Mouse (Mus musculus) stomach, embryonic 16.5 days (tissue): ENCODE measurements around the gene Actr1a. TPM values are rescaled to one million over a fixed set of nuclear protein-coding genes. Genes with fewer than 3 reads are reported as not detected.

Source experiments
- ATAC-seq: fragments of 200-750 bp; cut with Nextera tagmentation; 2 replicates; pipeline ENCODE4 v1.8.0; 2017; ENCODE audit warnings: moderate number of reproducible peaks, moderate TSS enrichment; ENCODE audit not compliant: insufficient read depth, low FRiP score
- H3K27ac ChIP-seq: fragments of 300-500 bp; sonication (generic); 2 replicates; pipeline ENCODE4 v1.5.1; 2014; ENCODE audit warnings: low read length
- H3K27me3 ChIP-seq: fragments of 300-500 bp; sonication (generic); 2 replicates; pipeline ENCODE4 v1.6.1; 2014; ENCODE audit warnings: low read length, control low read depth, mixed read lengths; ENCODE audit not compliant: control insufficient read depth, insufficient read depth
- H3K36me3 ChIP-seq: fragments of 300-500 bp; sonication (generic); 2 replicates; pipeline ENCODE4 v1.6.1; 2014; ENCODE audit warnings: low read length; ENCODE audit not compliant: control insufficient read depth, insufficient read depth
- H3K4me1 ChIP-seq: fragments of 300-500 bp; sonication (generic); 2 replicates; pipeline ENCODE4 v1.6.1; 2014; ENCODE audit warnings: low read length, control low read depth, mixed read lengths; ENCODE audit not compliant: control insufficient read depth, insufficient read depth
- H3K4me2 ChIP-seq: fragments of 300-500 bp; sonication (generic); 2 replicates; pipeline ENCODE4 v1.6.1; 2014; ENCODE audit warnings: low read depth, low read length, mixed read lengths
- H3K4me3 ChIP-seq: fragments of 300-500 bp; sonication (generic); replicated peaks from 2 replicates; pipeline ENCODE4 v1.5.1; 2014; ENCODE audit warnings: mild to moderate bottlenecking, low read length
- H3K9ac ChIP-seq: fragments of 300-500 bp; sonication (generic); 2 replicates; pipeline ENCODE4 v1.6.1; 2014; ENCODE audit warnings: low read length
- H3K9me3 ChIP-seq: fragments of 300-500 bp; sonication (generic); replicated peaks from 2 replicates; pipeline ENCODE4 v1.6.1; 2016; ENCODE audit warnings: low read length, control low read depth; ENCODE audit not compliant: control insufficient read depth
- WGBS: fragments of 180-500 bp; shearing (Covaris S2); extraction: QIAGEN DNeasy Blood & Tissue Kit; methylation state at CpG from one replicate; pipeline ENCODE4 v1.1.7; 2014; 5-methylcytosine and 5-hydroxymethylcytosine counted together
- polyA plus RNA-seq: library from polyadenylated mRNA; unstranded; fragments of >200 nt; fragmentation: Nextera tagmentation; extraction: Ambion mirVana; gene quantifications from 2 replicates; pipeline ENCODE4 v1.2.1, GENCODE M21; 2015

Gene Actr1a
- 135 and 146 TPM in 2 replicates for polyA plus RNA-seq

GRCm38 (mm10) chr19:46395109-46396009 is at the start of gene Actr1a:
Gene Actr1a, minus strand, starts transcription at chr19:46395748.
- Histone ChIP-seq H3K36me3 (no peaks in the 10 kb centered on the region), H3K27ac (peak within 1 kb of the TSS; percentile 84), H3K4me1 (peaks cover 30% of the 10 kb centered on the region), H3K9me3 (no peaks in the 10 kb centered on the region), H3K4me2 (peak within 1 kb of the TSS; percentile 78), H3K9ac (peak within 1 kb of the TSS; percentile 85), H3K27me3 (no peaks in the 10 kb centered on the region), H3K4me3 (peak within 1 kb of the TSS; percentile 79)
- peak; percentile 95 for ATAC-seq
- under 1% methylated on average over 51 of the region's 51 CpGs for WGBS

DNA sequence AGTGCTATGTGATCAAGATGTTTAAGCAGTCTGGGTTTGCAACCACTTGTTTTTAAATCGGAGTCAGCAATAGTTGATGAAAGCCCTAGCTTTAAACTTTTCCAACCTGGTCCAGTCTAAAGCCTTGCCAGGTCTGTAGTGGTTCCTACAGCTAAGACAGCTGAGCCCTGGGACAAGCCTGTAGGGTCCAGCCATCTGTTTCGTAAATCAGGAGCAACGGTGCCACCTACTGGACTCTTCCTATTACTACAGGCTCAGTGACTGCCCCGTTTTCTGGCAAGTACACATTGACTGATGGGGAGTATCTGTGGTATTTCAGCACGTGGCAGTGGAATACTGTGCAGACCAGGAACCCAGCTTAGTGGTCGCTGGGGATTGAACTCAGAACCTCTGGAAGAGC is 48.7 kb upstream of the Actr1a start:
- 9% methylated on average over 6 of the region's 6 CpGs for WGBS

GRCm38 (mm10) chr19:46443509-46443908 is 48.0 kb upstream of the Actr1a start:
- Histone ChIP-seq H3K27me3 (no peaks in the 10 kb centered on the region), H3K9me3 (no peaks in the 10 kb centered on the region), H3K9ac (no peak overlapping the region; the same call in 1 of the 2 replicates), H3K4me2 (no peak overlapping the region), H3K27ac (peak overlapping the region; percentile 49), H3K4me3 (no peak overlapping the region), H3K36me3 (no peaks in the 10 kb centered on the region), H3K4me1 (peaks cover 16% of the 10 kb centered on the region)
- 48% methylated on average over 6 of the region's 6 CpGs for WGBS
- no peak for ATAC-seq

More for the DNA sequence above, 48.7 kb upstream of the Actr1a start:
- Histone ChIP-seq H3K4me3 (no peak overlapping the region), H3K4me1 (peaks cover 16% of the 10 kb centered on the region), H3K9ac (no peak overlapping the region), H3K27me3 (no peaks in the 10 kb centered on the region), H3K27ac (0 out of 2 replicates have a peak overlapping the region, but pooled peaks have one; percentile 49), H3K9me3 (no peaks in the 10 kb centered on the region), H3K36me3 (no peaks in the 10 kb centered on the region), H3K4me2 (no peak overlapping the region)
- peak; percentile 75 for ATAC-seq

DNA sequence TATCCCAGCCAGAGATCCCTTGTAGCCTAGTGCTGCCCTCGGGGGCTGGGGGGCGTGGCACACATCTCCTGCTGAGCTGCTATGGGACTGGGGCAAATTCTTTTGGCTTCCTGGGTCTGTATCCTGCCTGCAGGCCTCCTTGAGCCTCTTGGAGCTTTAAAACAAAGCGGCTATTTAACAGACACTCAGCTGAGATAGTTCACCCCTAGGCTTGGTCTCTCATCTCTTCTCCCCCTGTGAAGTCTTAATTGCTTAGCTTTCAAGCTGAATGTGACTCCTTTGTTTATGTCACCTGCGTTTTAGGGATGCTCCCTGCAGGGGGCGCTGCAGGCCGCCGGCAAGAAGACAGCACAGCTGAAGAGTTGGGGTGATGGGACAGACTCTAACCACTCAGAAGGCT is 39.9 kb upstream of the Actr1a start:
- Histone ChIP-seq H3K4me3 (no peak overlapping the region), H3K27me3 (no peaks in the 10 kb centered on the region), H3K36me3 (no peaks in the 10 kb centered on the region), H3K9me3 (no peaks in the 10 kb centered on the region), H3K27ac (no peak overlapping the region), H3K9ac (no peak overlapping the region), H3K4me2 (no peak overlapping the region), H3K4me1 (peaks cover 10% of the 10 kb centered on the region; the same call in 1 of the 2 replicates)
- 15% methylated on average over 7 of the region's 7 CpGs for WGBS
- ATAC-seq = no peak

- no peak for ATAC-seq
- no peak overlapping the region for H3K4me2 ChIP-seq
- no peak overlapping the region for H3K27ac ChIP-seq
- no peaks in the 10 kb centered on the region for H3K27me3 ChIP-seq
- H3K36me3 ChIP-seq = no peaks in the 10 kb centered on the region
- H3K4me1 ChIP-seq = peaks cover 10% of the 10 kb centered on the region; the same call in 1 of the 2 replicates
- H3K9me3 ChIP-seq = no peaks in the 10 kb centered on the region
- WGBS = 69% methylated on average over 9 of the region's 9 CpGs
- H3K4me3 ChIP-seq = no peak overlapping the region
- no peak overlapping the region for H3K9ac ChIP-seq
Observed at GRCm38 (mm10) chr19:46434591-46434990, 39.0 kb upstream of the Actr1a start.

GRCm38 (mm10) chr19:46434148-46434547 is 38.6 kb upstream of the Actr1a start:
- no peak overlapping the region for H3K27ac ChIP-seq

DNA sequence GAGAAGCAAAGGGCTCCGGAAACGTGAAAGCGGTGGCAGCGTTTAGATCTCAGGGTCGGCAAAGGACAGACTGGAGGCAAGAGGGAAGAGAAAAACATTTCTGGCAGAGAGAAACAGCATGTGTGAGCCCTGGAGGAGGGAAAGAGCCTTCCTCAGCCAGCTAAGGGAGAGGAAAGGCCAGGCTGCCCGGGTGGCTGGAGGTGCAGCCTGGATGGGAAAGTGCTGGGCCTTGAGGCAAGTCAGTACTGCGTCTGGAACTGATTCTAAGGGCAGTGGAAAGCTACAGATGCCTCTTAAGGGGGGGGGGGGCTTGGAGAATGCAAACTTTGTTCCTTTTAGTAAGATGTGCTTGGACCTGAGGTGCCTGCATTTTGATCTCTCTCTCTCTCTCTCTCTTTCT is 38.2 kb upstream of the Actr1a start:
- Histone ChIP-seq H3K27ac (0 out of 2 replicates have a peak overlapping the region, but pooled peaks have one; percentile 13), H3K9ac (no peak overlapping the region), H3K4me1 (peaks cover 10% of the 10 kb centered on the region; the same call in 1 of the 2 replicates), H3K9me3 (no peaks in the 10 kb centered on the region), H3K36me3 (peaks cover under 1% of the 10 kb centered on the region; the same call in 1 of the 2 replicates), H3K4me3 (no peak overlapping the region), H3K27me3 (no peaks in the 10 kb centered on the region), H3K4me2 (no peak overlapping the region)
- WGBS = 66% methylated on average over 7 of the region's 7 CpGs
- no peak for ATAC-seq

More at GRCm38 (mm10) chr19:46434148-46434547, 38.6 kb upstream of the Actr1a start:
- WGBS = 66% methylated on average over 9 of the region's 9 CpGs
- Histone ChIP-seq H3K4me3 (no peak overlapping the region), H3K27me3 (no peaks in the 10 kb centered on the region), H3K36me3 (no peaks in the 10 kb centered on the region), H3K9me3 (no peaks in the 10 kb centered on the region), H3K4me1 (peaks cover 10% of the 10 kb centered on the region; the same call in 1 of the 2 replicates), H3K4me2 (no peak overlapping the region), H3K9ac (no peak overlapping the region)
- no peak for ATAC-seq

DNA sequence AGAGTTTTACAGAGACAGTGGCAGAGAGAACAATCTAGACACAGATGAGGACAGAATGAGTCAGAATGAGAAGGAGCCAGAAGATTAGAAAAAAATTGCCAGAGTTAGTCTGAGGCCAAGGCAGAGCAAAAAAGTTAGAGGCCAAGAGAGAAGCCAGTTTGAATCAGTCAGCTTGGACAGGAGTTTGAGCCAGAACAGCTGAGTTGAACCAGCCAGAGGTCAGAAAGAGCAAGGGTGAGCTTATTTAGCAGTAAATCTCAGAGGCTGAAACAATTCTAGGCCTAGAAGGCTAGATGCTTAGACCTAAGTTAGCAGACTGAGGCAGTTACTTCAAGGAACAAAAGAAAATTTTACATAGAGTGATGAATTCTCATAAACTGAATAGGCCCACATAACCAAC is 33.7 kb upstream of the Actr1a start:
- no peak overlapping the region for H3K9ac ChIP-seq
- no peaks in the 10 kb centered on the region for H3K4me1 ChIP-seq
- no peaks in the 10 kb centered on the region for H3K9me3 ChIP-seq
- H3K27ac ChIP-seq = no peak overlapping the region
- peaks cover 6% of the 10 kb centered on the region; the same call in 1 of the 2 replicates for H3K36me3 ChIP-seq
- no peak for ATAC-seq
- H3K27me3 ChIP-seq = no peaks in the 10 kb centered on the region
- H3K4me2 ChIP-seq = no peak overlapping the region
- no peak overlapping the region for H3K4me3 ChIP-seq

DNA sequence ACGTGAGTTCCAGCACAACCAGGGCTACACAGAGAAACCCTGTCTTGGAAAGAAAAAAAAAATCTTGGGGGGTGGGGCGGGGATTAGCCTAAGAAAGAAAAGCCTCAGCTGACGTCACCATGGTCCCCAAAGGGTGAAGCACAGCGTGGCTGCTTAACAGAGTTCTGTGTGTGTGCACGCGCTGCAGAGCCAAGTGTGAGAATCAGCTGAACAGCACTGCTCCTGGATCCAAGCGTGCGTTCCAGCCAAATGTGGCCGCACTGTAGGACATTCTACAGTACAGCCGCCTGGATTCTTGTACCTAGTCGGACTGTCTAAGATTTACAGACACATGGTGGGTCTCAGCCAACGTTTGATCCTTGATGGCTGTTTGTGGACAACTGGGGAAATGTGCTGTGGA is 30.9 kb upstream of the Actr1a start:
- Histone ChIP-seq H3K4me2 (no peak overlapping the region), H3K4me1 (peaks cover 22% of the 10 kb centered on the region), H3K27me3 (no peaks in the 10 kb centered on the region), H3K36me3 (peaks cover 6% of the 10 kb centered on the region; the same call in 1 of the 2 replicates), H3K27ac (no peak overlapping the region), H3K4me3 (no peak overlapping the region), H3K9me3 (no peaks in the 10 kb centered on the region), H3K9ac (no peak overlapping the region)
- ATAC-seq = no peak
- 77% methylated on average over 12 of the region's 12 CpGs for WGBS
